Mouse (Mus musculus) E14TG2a.4 (cell line): ENCODE measurements around the gene Tada3.
A peak's percentile ranks its signal among the peaks of the same experiment; 100 is the strongest.

Source experiments
- CTCF ChIP-seq: conservative IDR thresholded peaks from 2 replicates; pipeline ENCODE4 v1.5.1; 2014; ENCODE audit warnings: low read length
- NANOG ChIP-seq: IDR thresholded peaks from 2 replicates; pipeline ENCODE4 v1.6.1; 2014; ENCODE audit warnings: borderline replicate concordance, low read length, mixed read lengths
- POU5F1 ChIP-seq: IDR thresholded peaks from 2 replicates; pipeline ENCODE4 v1.6.1; 2014; ENCODE audit warnings: low read length, borderline replicate concordance

DNA sequence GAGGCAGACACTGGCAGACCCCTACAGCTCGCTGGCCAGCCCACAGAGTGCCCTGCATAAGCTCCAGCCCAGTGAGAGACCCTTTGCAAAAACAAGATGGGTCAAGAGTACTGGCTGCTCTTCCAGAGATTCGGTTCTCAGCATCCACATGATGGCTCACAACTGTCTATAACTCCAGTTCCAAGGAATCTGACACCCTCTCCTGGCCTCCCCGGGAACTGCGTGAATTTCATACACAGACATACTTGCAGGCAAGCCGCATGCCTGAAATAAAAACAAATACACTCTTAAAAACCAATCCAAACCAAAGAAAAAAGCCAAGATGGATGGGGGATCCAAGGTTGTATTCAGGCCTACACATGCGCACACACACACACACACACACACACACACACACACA lies 17.8 kb upstream of the Tada3 start:
- TF ChIP-seq CTCF (peak; percentile 43), POU5F1 (no peak), NANOG (no peak)
